Mouse (Mus musculus): ENCODE measurements around the gene Eif6.
"Not testable (repeated sequence)": the region's sequence is repeated elsewhere in the genome, so short reads cannot be mapped to it uniquely, and the experiment has no call there.

Eif6 gene

GRCm38 (mm10) chr2:155826630-155827424, at the start of gene Eif6:
TSS of gene Eif6 (minus strand) at chr2:155826925.
- peak; percentile 83 to 92 for DNase-seq

GRCm38 (mm10) chr2:155873636-155874035, 46.9 kb upstream of the Eif6 start:
- DNase-seq: peak; percentile 33 to 48

DNA sequence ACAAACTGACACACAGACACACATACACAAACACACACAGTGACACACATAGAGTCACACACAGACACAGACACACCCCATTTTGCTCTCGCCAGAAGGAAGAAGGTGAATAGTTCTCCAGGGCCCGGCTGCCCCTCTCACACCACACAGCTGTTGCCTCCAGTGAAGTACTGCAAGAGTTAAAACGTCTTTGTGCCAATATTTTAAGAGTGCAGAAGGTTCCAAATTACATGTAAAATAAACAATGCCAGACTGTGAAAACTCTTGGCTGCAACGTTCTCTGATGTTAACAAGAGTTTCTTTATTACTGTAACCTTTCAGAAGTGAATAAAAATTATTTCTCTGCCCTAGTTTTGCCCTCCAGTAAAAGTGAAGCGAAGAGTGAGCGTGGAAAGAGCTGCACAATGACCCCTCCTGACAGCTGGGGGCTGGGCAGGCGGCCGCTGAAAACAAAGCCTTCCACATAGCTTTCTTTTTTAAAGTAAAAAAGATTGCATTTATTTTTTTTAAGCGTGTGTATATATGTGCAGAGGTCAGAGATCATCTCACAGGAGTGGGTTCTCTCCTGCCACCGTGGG, 46.3 kb upstream of the Eif6 start:
- DNase-seq: no peak

GRCm38 (mm10) chr2:155872486-155872885, 45.8 kb upstream of the Eif6 start:
- peak; percentile 40 to 51 for DNase-seq

GRCm38 (mm10) chr2:155869772-155870171, 43.0 kb upstream of the Eif6 start:
- DNase-seq: no peak

DNA sequence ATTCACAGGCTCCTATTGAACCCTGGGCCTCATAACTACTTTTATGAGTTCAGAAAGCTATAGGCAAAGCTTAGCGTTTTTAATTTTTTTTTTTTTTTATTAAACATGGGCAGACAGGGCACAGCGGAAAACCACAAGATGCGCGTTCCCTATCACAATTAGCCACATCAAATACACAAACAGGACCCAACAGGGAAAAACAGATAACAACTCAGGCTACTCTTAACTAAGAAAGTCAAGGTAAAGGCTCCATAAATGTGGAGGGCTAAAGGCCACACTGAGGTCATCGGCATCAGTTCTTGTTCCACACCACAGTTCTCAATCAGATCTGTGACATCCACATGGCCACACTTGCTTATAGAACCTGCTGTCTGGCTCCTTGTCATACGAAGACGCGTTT, 41.6 kb upstream of the Eif6 start:
- DNase-seq: no peak

- DNase-seq: no peak
Observed at GRCm38 (mm10) chr2:155863301-155863867, 36.7 kb upstream of the Eif6 start.

- no peak for DNase-seq
Observed at GRCm38 (mm10) chr2:155862573-155863300, 36.0 kb upstream of the Eif6 start.

GRCm38 (mm10) chr2:155861581-155861980, 34.9 kb upstream of the Eif6 start:
- no peak for DNase-seq

- no peak for DNase-seq
Observed at GRCm38 (mm10) chr2:155860102-155860501, 33.4 kb upstream of the Eif6 start.

GRCm38 (mm10) chr2:155852536-155852935, 25.8 kb upstream of the Eif6 start:
- DNase-seq: no peak

DNA sequence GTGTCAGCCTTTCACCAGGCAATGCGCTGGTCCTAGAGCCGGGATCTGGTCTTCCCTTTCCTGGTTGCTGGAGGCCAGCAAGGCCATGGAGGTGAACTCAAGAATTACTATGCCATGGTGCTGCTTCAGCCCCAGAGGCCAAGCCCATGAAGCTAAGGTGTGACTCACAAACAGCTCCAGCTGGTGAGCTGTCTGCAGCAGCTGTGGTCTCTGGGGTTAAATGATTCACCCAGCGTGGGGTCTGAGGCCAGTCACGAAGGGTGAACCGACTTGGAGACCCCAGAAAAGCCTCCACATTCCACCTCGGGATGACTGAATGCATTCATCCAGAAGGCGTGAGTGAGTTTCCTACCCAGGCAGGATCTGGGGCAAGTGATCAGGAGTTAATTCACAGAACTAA, 23.4 kb upstream of the Eif6 start:
- no peak for DNase-seq

GRCm38 (mm10) chr2:155849464-155849863, 22.7 kb upstream of the Eif6 start:
- no peak for DNase-seq

GRCm38 (mm10) chr2:155848291-155848690, 21.6 kb upstream of the Eif6 start:
- peak; percentile 81 to 86 for DNase-seq

GRCm38 (mm10) chr2:155846930-155847329, 20.2 kb upstream of the Eif6 start:
- DNase-seq: no peak

- no peak for DNase-seq
Observed at GRCm38 (mm10) chr2:155838961-155839360, 12.2 kb upstream of the Eif6 start.

GRCm38 (mm10) chr2:155837961-155838360, 11.2 kb upstream of the Eif6 start:
- no peak for DNase-seq

- DNase-seq: no peak
Observed at GRCm38 (mm10) chr2:155834732-155835131, 8.0 kb upstream of the Eif6 start, which contains the start of gene Fam83c. TSS of gene Fam83c (minus strand) at chr2:155834854.

GRCm38 (mm10) chr2:155832087-155832486, 5.4 kb upstream of the Eif6 start:
- DNase-seq: not testable (repeated sequence)

- DNase-seq: no peak
Observed at GRCm38 (mm10) chr2:155831302-155831701, 4.6 kb upstream of the Eif6 start.

DNA sequence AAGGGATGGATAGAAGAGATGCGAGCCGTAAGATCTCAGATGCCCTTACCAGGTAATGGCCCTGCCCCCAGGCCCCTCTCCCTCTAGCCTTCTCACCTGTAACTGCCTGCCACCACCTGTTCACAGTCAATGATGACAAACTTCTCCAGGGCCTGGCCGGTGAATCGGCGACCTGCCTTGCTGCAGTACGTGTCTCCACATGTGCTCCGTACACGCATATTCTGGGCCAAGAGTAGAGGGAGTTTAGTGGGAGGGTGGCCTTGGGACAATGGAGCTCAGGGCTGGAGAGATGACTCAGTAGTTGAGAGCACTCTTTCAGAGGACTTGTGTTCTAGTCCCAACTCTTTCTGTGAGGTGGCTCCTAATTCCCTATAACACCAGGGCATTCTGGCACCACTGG, 4.1 kb upstream of the Eif6 start:
- no peak for DNase-seq

GRCm38 (mm10) chr2:155825904-155826629, 658 bp downstream of the Eif6 start:
- no peak for DNase-seq

- no peak for DNase-seq
Observed at GRCm38 (mm10) chr2:155823722-155824121, 3.0 kb downstream of the Eif6 start.

Data from cerebellum, adult 18-20 months (tissue).